Mouse (Mus musculus) neutrophil, adult 5-6 weeks (primary cell): Measurements from ENCODE around the gene Fgfr2. TPM values are rescaled to one million over a fixed set of nuclear protein-coding genes. Genes with fewer than 3 reads are reported as not detected.

Source experiments
- ATAC-seq: fragments of 151-379, 151-347 bp; 2 replicates; pipeline ENCODE4 v1.8.0; 2017; ENCODE audit warnings: mild to moderate bottlenecking, moderate TSS enrichment; ENCODE audit not compliant: insufficient number of reproducible peaks, poor library complexity, low FRiP score, severe bottlenecking; ENCODE audit errors: extremely low read depth
- total RNA-seq: library from RNA; stranded (forward); fragments of 200-1000 nt; gene quantifications from 2 replicates; pipeline ENCODE4 v1.2.3, GENCODE M21; 2017

Gene Fgfr2
- total RNA-seq, 1 experiment from 2014 or later, result not detected

DNA sequence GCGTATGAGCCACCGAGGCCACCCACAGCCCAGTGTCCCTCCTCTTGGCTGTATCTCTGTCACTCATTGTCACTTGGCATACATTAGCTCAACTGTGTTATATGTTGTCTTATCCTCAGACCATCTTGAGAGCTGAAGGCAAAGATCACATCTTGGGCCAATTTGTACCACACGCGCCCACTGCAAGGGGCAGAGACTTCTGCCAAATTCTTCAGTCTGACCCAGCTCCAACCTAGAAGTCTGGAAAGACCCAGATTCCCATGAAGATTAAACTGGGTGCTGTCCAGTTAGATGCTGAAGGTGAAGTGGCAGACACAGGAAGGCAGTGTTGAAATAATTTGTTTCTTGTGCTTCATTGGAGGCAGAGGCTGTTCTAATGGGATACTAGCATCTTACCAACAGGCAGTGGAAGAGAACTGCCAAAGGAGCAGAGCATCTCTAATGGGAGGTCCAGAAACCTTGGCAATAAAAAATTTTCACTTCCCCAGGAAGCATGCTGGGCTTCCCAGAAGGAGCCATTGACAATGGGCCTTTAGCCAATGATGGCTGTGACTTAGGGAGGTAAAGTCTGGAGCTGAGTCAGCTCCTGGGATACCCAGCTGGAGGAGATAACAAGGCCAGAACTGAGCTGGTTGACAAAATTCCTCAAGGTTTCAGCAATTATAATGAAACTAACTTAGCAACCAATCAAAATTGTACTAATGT, 514.7 kb downstream of the Fgfr2 start:
- no peak for ATAC-seq

DNA sequence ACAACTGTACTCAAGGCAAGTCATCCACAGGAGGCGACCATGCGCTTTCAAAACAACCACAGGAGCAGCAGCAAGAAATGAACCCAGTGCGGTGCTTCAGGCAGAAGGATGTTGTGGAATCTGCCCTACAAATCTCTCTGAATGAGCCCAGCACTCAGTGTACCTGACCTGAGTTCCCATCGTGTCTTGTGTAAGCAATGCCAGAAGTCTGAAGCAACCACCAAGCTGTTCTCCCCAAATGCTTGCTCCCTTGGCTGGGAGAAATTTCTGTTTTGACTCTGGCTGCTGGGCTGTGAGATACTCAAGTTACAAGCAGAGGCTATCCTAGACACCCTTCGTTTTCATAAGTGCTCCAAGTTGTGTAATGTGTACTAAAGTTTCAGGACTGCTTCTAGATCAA, 517.5 kb downstream of the Fgfr2 start:
- no peak for ATAC-seq

DNA sequence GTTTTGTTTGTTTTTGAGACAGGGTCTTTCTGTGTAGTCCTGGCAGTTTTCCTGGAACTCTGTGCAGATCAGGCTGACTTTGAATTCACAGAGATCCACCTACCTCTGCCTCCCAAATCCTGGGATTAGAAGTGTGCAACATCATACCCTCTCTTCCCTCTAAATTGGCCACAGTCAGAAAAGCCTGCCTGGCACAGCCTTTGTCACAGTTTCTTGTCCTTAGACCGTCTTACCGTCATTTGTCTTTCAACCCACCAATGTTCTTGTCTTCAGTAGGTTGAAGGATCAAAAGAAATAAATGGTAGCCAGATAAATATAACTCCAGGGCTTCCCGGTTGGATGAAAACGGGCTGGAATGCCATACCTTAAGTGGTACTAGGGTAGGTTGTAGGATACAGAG, 518.4 kb downstream of the Fgfr2 start:
- no peak for ATAC-seq

DNA sequence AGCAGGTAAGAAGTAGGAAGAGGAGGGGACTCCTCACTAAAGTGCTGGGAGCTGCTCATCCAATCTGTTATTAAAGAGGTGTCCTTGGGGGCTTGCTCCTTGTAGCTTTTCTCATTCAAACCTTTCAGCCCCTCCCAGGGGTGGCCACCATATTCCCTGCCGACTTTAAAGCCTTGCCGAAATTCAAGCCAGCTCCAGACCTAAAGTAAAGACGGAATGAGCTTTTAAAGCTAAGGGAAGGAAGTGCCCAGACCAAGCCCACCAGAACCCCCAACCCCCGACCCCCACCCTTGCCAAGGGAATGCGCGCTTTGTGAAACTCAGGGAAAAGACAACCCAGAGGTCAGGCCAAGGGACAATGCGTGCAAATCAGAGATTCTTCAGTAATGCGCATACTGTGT, 522.2 kb downstream of the Fgfr2 start:
- no peak for ATAC-seq

DNA sequence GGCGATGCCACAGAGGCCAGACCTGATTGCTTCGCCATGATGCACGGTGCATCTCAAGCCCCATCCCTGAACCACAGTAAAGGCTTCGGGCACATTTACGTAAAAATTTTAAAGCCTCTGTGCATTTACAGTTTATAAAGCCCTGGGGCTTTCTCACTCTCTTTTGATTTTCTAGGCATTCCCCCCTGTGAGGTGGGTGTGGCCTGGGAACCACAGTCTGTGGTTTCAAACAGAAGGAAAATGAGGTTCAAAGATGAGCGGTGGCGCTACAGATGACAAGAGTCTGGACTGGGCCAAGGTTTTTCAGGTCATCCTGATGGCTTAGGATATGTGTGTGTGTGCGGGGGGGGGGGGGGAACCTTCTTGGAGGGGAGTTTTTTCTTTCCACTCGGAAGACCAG, 523.1 kb downstream of the Fgfr2 start:
- ATAC-seq, result no peak

DNA sequence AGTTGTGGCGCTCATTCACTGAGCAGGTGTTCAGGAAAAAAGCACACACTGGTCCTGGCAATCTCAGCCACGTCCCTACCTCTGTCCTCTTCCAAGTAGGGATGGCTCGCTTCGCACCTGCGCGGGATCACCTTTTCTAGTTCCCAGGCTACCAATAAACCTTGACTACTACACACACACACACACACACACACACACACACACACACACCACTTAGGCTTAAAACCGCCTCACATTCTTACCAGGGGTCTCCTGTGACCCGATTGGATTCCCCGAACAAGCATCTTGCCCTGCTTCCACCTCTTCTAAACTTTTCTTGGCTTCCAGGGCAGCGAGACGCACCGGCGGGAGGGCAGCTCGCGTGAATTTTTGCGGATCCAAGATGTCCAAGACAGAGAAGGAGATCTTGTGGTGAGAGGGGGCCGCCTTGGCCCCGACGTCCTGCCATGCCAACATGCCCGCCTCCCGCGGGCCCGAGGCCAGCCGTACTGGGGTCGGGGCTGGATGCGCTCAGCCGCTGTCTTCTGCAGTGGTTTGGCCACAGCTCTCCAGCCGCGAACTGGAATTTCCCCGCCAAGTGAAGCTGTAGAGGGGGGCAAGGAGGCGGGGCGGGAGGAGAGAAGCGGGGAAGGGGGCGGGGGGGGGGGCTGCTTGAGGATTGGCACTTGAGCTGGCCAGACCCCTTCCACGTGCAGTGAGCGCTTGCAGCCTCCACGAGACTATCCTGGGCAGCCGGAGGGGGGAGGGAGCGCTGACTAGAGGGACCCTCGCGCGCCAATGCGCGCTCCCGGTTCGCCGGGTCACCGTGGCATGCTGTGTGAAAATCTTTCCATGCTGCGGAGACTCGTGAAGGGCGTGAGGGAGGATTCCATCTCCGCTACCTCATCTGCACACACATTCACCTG, 523.8 kb downstream of the Fgfr2 start, which contains the start of gene Nkx1-2:
Gene Nkx1-2 (minus strand): TSS at position 567 of the 905 bp plus-strand sequence.
- ATAC-seq, result no peak

DNA sequence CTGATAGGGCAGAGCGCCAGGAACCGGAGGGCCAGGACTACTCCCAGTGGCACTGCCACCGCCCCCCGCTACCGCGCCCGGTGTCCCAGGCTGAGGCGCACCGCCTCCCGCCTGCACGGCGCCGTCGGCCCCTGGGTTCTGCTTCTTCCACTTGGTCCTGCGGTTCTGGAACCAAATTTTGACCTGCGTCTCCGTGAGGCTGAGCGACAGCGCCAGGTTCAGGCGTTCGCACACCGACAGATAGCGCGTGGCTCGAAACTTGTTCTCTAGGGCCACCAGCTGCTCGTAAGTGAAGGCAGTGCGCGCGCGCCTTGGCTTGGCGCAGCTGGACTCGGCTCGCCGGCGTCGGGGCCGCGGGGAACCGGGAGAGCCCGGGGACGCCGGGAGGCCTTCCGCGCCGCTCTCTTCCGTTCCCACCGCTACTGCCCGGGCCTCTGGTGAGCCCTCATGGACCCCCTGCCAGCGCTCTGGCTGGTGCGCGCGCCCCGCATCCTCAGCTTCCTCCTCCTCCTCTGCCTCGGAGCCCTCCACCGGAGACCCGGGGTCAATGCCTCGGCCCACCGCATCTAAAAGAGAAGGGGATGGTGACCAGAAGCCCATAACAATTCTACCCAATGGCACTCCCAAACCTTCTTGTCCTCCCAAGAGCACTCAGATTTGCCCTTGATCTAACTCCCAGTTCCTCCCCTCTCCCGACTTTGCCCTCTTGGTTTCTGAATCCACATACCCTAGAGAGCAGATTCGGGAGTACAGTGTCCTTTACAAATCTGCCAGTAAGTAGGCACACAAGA, 525.7 kb downstream of the Fgfr2 start:
- ATAC-seq, result no peak

DNA sequence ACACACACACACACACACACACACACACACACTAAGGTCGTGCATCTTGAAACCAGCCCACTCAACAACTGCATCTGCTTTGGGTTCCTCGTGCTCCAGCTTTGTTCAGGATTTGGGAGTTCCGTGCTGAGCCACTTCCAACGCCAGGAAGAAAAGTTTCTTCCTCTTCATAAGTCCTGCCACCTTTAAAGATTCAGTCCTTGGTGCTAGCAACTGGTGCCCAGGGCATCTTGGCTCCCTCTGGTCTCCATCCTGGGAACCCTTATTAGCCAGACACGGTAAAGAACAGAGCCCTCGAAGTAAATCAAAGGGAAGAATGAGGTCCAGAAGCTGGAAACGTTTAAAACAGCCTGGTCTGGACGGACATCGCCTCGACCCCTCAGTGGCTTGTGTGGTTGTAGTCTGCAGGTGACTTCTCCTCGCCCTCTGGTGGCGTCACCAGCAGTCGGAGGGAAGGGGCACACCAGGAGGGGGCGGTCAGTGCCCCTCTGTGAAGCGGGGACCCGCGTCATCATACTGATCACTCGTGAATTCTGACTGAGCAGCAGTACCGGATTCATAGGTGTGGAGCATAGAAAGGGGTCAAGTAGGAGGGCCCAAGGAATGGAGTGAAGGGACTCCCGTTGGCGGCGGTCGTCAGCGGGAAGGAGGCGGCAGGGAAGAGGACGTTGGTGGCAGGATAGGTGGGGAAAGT, 526.4 kb downstream of the Fgfr2 start:
- no peak for ATAC-seq

DNA sequence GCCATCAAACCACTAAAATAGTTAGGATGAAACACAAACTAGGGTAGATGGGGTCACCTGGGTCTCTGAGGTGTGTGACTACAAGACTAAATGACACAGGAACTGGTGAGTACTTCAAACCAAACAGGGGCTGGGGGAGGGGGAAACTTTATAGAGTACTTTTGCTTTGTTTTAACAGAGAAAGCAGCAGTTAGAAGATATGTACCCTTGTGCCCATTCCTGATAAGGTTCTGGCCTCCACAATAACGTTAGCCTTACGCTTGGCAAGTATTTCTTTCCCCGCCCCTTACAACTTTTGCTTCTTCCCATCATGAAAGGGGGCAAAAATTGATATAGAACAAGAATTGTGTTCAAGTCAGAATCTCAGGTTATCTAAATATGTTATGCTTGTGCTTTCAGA, 527.4 kb downstream of the Fgfr2 start:
- ATAC-seq, result no peak

DNA sequence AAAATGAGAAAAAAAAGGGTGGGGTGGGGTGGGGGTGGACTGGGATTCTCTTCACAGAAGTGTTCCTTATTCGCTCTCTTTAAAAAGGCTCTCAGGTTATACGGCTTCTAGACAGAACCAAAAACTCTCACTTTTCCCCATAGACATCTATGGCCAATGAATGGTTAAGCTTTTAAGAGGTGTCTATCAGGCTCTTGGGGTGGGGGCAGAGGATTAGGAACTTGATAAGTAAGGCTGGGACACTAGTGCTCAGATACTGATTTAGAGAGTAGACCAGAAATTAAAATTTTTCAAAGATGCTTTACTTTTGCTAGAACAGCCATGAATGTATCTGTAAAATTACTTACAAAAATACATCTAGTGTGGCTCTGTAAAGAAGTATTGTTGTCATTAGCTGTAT, 528.8 kb downstream of the Fgfr2 start:
- no peak for ATAC-seq

DNA sequence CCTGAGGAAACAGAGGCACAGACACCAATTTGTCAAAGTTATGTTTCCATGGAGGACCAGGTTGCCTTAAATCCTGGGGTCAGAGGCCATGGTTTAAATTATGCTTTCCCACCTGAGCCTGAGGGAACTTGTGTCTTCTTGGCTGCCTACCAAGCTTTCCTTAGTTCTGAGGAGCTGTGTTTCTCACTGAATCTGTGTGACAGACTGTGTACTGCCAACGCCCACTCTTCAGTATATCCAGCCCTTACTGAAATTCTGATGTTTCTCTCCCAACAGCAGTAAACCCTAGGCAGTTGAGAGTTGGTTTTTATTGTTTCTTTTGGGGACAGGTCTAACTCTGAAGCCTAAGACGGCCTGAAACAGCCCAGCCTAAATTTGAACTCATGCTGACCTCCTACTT, 529.4 kb downstream of the Fgfr2 start:
- no peak for ATAC-seq

DNA sequence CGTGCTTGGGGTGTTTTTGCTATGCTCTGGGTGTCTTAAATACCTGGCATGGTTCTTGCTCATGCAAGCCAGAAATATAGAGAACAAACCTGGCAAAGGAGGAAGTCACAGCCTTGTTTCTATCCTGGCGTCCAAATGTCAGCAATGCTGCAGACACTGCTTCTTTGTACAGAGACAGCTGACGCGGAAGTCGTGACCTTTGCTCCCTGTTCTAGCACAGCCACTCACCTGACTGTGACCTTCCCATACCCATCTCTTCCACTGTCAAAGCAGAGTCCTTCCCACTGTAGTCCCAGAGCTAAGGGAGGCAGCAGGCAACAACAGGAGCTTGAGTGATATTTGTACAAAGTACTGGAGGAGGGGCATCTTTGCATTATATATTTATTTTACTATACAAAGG, 533.5 kb downstream of the Fgfr2 start:
- no peak for ATAC-seq

DNA sequence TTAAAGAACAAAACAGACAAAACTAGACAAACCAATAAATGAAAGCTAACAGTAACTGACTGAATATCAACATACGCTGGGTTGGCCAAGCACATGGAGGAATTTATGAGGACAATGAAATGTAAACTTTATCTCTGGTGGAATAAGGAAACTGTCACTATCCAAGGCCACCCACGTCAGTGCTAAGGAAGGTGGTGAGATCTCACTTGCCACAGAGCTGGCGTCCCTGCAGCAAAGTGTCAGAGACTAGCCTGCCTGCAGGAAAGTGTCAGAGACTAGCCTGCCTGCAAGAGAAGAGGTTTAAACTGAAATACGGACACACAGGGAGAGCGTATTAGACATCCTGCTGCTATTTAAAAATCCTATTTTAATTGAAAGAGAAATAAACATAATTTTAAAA, 536.0 kb downstream of the Fgfr2 start:
- no peak for ATAC-seq

DNA sequence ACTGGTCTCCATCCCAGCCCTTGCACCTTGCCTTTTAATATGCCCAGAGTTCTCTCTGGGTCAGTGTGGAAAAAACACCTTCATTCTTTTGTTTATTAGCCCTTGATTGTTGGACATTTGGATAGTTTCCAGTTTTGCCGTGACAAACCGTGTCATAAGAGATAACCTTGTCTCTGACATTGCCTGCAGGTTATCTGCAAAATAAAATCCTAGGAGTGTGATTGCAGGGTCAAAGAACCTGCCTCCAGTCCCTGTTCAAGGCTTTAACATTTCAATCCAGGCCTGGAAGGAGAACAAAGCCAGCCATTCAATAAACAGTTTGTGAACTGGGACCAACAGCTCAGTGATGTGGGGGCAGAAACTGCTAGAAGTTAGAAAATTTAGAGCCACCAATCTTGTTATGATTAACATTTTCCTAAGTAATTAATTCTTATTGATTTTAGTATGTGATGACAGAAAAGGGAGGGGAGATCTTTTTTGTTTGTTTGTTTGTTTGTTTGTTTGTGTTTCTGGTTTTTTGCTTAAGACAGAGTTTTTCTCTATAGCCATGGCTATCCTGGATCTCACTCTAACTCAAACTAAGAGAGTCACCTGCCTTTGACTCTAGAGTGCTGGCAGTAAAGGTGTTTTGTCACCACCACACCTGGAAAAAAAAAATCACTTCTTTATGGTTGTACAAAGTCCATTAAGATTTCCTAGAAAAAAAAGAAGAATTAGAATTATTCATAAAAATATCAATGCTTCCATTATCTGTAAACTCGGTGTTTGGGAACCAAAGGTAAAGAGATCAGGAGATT, 537.3 kb downstream of the Fgfr2 start:
- ATAC-seq, result no peak

DNA sequence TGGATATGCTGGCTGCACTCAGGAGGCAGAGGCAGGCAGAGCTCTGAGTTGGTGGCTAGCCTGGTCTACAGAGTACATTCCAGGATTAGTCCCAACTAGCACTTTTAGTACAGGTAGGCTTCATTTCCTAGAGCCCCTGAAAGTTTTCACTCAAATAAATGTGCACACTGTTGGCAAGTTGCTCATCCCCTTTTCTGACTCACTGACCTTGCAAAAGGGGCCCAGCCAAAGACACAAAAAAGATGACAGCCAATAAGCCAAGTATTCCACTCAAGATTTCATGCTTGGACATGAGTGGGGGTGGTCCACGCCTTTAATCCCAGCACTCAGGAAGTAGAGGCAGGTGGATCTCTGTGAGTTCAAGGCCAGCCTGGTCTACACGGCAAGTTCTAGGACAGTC, 541.7 kb downstream of the Fgfr2 start:
- ATAC-seq, result no peak

DNA sequence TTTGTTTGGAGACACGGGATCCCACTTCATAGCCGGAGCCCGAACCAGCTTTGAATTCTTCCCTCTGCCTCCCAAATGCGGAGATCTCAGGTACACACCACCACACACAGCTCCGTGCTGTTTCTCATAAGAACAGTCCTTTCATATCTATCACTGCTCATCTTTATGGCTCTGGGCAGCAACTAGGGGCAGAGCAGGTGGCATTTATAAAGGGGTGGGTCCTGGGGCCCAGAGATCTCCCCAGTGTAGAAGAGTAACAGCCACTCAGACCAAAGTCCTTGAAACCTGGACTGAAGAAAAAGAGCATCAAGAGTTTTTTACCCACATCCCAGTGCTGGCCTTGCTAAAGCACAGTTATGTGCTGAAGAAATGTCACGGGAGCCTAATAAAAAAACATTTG, 542.6 kb downstream of the Fgfr2 start:
- ATAC-seq, result no peak

DNA sequence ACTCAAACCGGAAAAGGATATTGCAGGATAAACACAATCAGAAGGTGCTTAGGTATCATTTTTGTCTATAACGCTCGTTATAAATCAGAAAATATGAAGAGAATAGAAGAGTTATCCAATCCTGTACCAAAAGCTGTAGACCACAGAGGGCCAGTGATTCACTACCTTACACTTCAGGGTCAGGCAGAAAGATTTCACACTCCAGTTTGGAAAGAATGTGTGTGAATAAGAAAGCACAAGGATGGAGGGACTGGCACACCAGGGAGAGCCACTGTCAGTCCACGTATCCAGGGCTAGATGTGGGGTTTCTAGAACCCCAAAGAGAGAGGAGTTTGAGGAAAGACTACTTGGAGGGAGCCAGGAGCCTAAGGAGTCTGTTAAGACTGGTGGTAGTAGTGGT, 546.3 kb downstream of the Fgfr2 start:
- ATAC-seq, result no peak

DNA sequence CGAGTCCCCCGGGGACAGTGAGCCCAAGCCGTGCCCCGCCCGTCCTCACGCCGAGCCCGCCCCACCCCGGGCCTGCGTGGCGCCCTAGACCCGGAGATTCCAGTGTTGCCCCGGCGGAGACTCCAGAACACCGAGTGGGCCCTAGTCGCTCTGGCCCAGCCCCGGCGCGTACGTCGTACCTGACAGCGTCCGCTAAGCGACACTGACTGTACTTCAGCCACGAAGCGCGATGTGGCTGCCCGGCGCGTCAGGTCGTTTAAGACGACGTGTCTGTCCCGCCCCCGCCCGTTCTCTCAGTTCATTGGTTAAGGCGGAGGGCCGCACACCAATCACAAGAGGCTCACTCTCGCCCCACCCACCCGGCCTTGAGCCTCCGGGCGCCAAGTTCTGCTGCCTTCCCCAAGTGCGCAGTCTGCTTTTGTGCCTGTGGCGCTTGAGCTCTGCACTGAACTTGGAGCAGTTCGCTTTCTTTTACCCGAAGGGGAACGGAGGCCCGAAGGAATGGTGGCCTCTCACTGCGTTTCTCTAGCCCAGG, 547.0 kb downstream of the Fgfr2 start, which contains the start of gene Oat:
Gene Oat (minus strand): TSS at position 283 of the 535 bp plus-strand sequence.
- peak; percentile 93 for ATAC-seq
